Mouse (Mus musculus): ENCODE results near the gene BC049715. TPM values are rescaled to one million over a fixed set of nuclear protein-coding genes. Genes with fewer than 3 reads are reported as not detected.
"Not testable (repeated sequence)": the region's sequence is repeated elsewhere in the genome, so short reads cannot be mapped to it uniquely, and the experiment has no call there.

The BC049715 gene
- polyA plus RNA-seq, 1 experiment from 2014 or later: 2.4 TPM

DNA sequence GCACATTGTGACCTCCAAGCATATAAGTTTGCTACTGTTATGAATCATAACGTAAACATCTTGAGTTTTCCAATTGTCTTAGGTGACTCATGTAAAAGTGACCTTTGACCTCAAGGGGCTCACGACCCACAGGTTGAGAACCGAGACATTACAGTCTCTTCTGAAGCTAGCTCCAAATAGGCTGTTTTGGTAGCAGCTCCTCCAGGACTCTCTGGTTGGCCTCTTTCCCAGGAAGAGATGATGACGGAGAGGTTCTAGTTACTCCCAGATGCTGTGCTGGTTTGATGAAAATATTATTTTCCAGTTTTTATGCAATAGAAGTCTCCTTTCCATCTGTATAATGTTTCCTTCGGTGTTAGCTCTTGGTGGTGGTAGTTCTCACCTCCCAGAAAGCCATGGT lies 41.5 kb downstream of the BC049715 start:
- 69% methylated on average over 5 of the region's 5 CpGs for WGBS (ENCODE audit: insufficient replicate concordance)
- no peak overlapping the region for H3K4me3 ChIP-seq (replicated peaks)
- H3K9ac ChIP-seq: no peak overlapping the region

DNA sequence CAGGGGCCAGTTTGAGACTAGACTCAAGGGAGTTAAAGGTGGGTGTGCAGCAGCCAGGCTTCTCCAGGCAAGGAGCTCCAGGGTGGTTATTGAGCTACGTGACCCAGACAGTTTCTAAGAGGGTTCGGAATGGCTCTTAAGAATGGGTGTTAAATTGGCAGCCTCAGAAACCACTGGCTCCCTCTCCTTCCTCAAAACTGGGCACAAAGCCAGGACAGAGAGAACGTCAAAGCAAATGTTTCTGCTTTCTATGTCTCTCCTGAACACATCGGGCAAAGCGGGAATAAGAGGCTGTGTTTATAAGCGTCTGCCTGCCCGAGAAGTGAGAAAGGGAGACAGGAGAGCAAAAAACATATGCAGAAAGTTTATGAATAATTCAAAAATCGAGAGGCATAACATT lies 47.2 kb downstream of the BC049715 start:
- ATAC-seq (ENCODE audit: low read depth): no peak
- DNase-seq: no peak
- no peak overlapping the region for H3K4me3 ChIP-seq (replicated peaks)
- 61% methylated on average over 8 of the region's 8 CpGs for WGBS (ENCODE audit: insufficient replicate concordance)
- H3K4me2 ChIP-seq: no peak overlapping the region
- H3K9ac ChIP-seq: no peak overlapping the region
- no peaks in the 10 kb centered on the region for H3K4me1 ChIP-seq (replicated peaks)
- no peaks in the 10 kb centered on the region for H3K27me3 ChIP-seq
- no peaks in the 10 kb centered on the region for H3K9me3 ChIP-seq (replicated peaks)
- no peak overlapping the region for H3K27ac ChIP-seq
- no peaks in the 10 kb centered on the region for H3K36me3 ChIP-seq

More for the DNA sequence above, 41.5 kb downstream of the BC049715 start:
- ATAC-seq (ENCODE audit: low read depth) (no peak), DNase-seq (no peak)
- no peak overlapping the region for H3K27ac ChIP-seq
- H3K9me3 ChIP-seq (replicated peaks): no peaks in the 10 kb centered on the region
- H3K4me1 ChIP-seq (replicated peaks): peaks cover 16% of the 10 kb centered on the region
- no peaks in the 10 kb centered on the region for H3K36me3 ChIP-seq
- H3K4me2 ChIP-seq: no peak overlapping the region
- H3K27me3 ChIP-seq: no peaks in the 10 kb centered on the region

DNA sequence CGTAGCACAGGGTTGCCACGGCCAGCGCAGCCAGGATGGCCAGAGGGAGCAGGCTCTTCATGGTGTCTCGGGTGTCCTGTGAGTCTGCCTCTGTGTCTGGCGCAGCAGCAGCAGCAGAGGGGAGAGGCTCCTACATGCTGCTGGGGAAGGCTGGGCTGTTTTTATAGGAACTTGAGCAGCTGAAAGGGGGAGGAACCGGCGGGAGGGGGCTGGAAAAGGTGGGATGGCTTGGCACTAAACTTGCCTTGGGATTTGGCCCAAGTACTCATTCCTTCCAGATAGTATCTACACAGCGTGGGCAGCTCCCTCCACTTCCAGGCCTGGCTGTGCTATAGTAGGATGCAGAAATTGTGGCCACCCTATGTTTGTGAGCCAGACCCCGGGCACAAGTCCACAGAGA lies 48.2 kb downstream of the BC049715 start, which contains the start of gene Mgp:
Mgp (minus strand) TSS at position 154 of the 400 bp plus-strand sequence.
- no peak within 1 kb of the TSS for H3K4me3 ChIP-seq (replicated peaks)
- no peaks in the 10 kb centered on the region for H3K27me3 ChIP-seq
- WGBS (ENCODE audit: insufficient replicate concordance): 52% methylated on average over 9 of the region's 9 CpGs
- ATAC-seq (ENCODE audit: low read depth): no peak
- no peaks in the 10 kb centered on the region for H3K36me3 ChIP-seq
- H3K9ac ChIP-seq: no peak within 1 kb of the TSS
- no peak for DNase-seq
- no peak within 1 kb of the TSS for H3K27ac ChIP-seq
- H3K4me2 ChIP-seq: no peak within 1 kb of the TSS
- no peaks in the 10 kb centered on the region for H3K4me1 ChIP-seq (replicated peaks)
- H3K9me3 ChIP-seq (replicated peaks): no peaks in the 10 kb centered on the region

DNA sequence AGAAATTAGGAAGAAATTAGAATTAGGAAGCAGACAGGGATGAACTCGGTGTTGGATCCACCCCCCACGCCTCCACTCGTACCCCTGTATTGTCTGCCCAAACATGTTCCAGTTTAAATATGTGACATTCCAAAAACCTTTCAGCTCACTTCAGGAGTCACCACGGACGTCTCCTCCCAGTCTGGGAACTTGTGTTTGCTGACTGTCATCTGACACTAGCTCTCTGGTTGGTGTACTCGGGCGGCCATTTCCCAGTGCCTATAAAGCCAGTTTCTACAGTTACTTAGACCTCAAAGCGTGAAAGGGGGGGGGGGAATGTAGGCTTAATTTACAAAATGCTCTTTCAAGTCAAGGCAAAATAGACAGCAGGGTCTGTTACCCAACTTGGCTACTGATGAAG lies 54.3 kb downstream of the BC049715 start:
- Histone ChIP-seq H3K4me2 (no peak overlapping the region), H3K4me3 (replicated peaks) (no peak overlapping the region), H3K4me1 (replicated peaks) (no peaks in the 10 kb centered on the region), H3K36me3 (no peaks in the 10 kb centered on the region), H3K27ac (no peak overlapping the region), H3K27me3 (no peaks in the 10 kb centered on the region), H3K9me3 (replicated peaks) (no peaks in the 10 kb centered on the region), H3K9ac (no peak overlapping the region)
- no peak for ATAC-seq (ENCODE audit: low read depth)
- DNase-seq: no peak
- WGBS (ENCODE audit: insufficient replicate concordance): 60% methylated on average over 8 of the region's 8 CpGs

DNA sequence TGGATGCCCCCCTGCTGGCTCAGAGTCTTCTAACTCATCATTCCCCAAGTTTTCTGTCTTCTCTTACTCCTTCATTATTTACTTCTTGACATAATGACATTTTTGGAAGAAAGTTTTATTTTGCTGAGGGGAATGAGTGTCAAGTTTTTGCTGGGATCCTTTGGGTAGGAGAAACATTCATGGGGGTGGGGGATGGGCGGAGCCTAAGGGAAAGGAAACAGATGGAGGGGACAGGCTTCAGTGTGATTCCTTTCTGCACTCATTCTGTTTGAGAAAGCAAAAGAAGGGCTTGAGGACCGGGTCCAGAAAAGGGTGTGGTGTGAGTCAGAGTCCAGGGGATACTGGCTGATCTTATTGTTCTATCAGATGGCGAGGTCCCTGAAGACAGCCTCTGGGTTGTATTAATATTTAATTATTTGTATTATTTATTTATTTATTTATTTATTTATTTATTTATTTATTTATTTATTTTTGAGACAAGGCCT lies 56.0 kb downstream of the BC049715 start:
- Histone ChIP-seq H3K4me2 (no peak overlapping the region), H3K9me3 (replicated peaks) (no peaks in the 10 kb centered on the region), H3K27me3 (no peaks in the 10 kb centered on the region), H3K9ac (no peak overlapping the region), H3K36me3 (no peaks in the 10 kb centered on the region), H3K4me1 (replicated peaks) (no peaks in the 10 kb centered on the region), H3K4me3 (replicated peaks) (no peak overlapping the region), H3K27ac (no peak overlapping the region)
- WGBS (ENCODE audit: insufficient replicate concordance): 54% methylated on average over 3 of the region's 3 CpGs
- ATAC-seq (ENCODE audit: low read depth) (no peak), DNase-seq (no peak)

DNA sequence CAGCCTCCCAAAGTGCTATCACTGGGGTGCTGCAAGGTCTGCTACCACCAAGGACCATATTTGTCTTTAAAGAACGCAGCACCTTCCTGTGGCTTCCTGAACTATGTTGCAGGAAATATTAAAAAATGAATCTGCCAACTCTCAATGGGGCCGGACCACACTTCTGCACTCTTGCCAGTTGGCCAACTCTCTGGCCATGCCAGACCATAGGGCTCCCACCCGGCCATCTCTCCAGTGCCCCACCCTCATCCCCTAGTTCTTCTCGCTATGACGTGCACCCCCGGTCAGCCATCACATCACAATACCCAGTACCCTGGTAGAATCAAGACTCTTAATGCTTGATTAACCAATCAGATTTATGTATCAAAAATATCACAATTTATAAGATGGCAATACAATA lies 56.5 kb downstream of the BC049715 start:
- Histone ChIP-seq H3K27me3 (no peaks in the 10 kb centered on the region), H3K27ac (no peak overlapping the region), H3K4me2 (no peak overlapping the region), H3K4me3 (replicated peaks) (no peak overlapping the region), H3K9ac (no peak overlapping the region), H3K4me1 (replicated peaks) (no peaks in the 10 kb centered on the region), H3K36me3 (no peaks in the 10 kb centered on the region), H3K9me3 (replicated peaks) (no peaks in the 10 kb centered on the region)
- no peak for ATAC-seq (ENCODE audit: low read depth)
- DNase-seq: no peak
- WGBS (ENCODE audit: insufficient replicate concordance): 79% methylated on average over 6 of the region's 6 CpGs

DNA sequence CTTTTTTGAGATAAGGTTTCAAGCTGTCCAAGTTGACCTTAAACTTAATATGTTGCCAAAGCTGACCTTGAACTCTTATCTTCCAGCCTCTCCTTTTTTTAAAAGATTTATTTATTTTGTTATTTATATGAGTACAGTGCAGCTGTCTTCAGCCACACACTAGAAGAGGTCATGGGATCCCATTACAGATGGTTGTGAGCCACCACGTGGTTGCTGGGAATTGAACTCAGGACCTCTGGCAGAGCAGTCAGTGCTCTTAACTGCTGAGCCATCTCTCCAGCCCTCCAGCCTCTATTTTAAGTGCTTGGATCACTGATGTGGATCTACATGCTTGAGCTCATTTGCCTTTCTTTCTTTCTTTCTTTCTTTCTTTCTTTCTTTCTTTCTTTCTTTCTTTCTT lies 57.3 kb downstream of the BC049715 start:
- not testable (repeated sequence) for H3K4me3 ChIP-seq (replicated peaks); ATAC-seq (ENCODE audit: low read depth); H3K27me3 ChIP-seq; H3K27ac ChIP-seq; H3K4me2 ChIP-seq; DNase-seq; H3K4me1 ChIP-seq (replicated peaks); H3K9me3 ChIP-seq (replicated peaks); H3K36me3 ChIP-seq; H3K9ac ChIP-seq
- 37% methylated on average over 1 of the region's 1 CpGs for WGBS (ENCODE audit: insufficient replicate concordance)

DNA sequence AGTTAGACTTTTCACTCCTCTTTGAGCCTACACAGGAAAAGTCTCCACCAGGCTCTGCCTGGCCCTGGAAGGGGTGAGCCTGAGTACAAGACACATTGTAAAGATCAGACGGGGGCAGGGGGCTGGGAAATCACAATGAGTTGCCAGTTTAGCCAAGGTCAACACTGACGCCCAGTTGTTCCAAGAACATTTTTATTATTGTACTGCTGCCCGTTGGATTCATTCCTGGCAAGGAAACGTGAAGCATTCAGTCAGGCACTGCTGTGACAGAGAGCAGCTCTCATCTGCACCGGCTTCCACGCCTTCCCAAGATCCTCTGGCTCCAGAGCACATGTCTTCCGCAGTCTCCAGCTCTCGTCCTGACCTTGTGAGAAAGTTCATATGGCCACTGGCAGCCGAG lies 60.4 kb downstream of the BC049715 start:
- no peak overlapping the region for H3K27ac ChIP-seq
- 65% methylated on average over 9 of the region's 9 CpGs for WGBS (ENCODE audit: insufficient replicate concordance)

DNA sequence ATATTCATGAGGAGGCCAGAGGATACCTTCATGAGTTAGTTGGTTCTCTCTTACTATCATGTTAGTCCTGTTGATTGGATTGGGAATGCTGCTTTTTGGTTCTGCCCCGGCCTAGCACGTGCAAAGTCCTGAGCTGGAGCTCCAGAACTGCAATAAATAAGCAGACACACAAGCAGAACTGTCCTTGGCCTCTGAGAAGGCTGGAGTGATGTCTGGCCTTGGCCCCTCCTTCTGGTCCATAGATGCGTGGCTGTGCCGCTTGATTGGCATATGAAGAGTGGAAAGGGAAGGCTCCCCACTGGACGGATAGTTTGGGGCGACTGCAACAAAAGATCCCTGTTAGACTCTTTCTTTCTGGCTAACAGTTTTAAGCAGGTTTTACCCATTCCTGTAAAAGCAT lies 61.6 kb downstream of the BC049715 start:
- Histone ChIP-seq H3K27ac (no peak overlapping the region), H3K9me3 (replicated peaks) (no peaks in the 10 kb centered on the region), H3K27me3 (no peaks in the 10 kb centered on the region), H3K9ac (no peak overlapping the region), H3K4me2 (no peak overlapping the region), H3K36me3 (no peaks in the 10 kb centered on the region), H3K4me1 (replicated peaks) (peaks cover 8% of the 10 kb centered on the region), H3K4me3 (replicated peaks) (no peak overlapping the region)
- no peak for ATAC-seq (ENCODE audit: low read depth)
- DNase-seq: no peak
- WGBS (ENCODE audit: insufficient replicate concordance): 82% methylated on average over 6 of the region's 6 CpGs

More for the DNA sequence above, 60.4 kb downstream of the BC049715 start:
- Histone ChIP-seq H3K4me1 (replicated peaks) (peaks cover 8% of the 10 kb centered on the region), H3K4me3 (replicated peaks) (no peak overlapping the region), H3K4me2 (no peak overlapping the region), H3K9me3 (replicated peaks) (no peaks in the 10 kb centered on the region), H3K36me3 (no peaks in the 10 kb centered on the region), H3K9ac (no peak overlapping the region), H3K27me3 (no peaks in the 10 kb centered on the region)
- ATAC-seq (ENCODE audit: low read depth): no peak
- DNase-seq: no peak

DNA sequence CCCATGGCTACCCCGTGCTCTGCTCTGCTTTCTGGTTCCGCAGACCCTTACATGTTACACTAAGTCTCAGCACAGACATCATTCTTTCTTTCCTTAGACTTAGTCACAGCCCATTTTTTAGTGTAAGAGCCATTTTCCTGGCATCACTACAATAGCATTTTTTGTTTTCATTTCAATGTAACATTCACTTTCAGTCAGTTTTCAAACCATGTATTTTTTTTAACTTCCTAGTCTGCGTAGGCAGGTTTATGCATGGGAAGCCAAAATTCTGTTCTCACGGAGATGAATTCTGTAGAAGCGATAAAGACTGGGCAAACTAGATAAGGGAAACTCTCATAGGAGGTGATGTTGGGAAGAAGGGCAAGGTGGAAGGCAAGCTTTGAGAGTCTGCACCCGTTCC lies 62.1 kb downstream of the BC049715 start:
- Histone ChIP-seq H3K27ac (no peak overlapping the region), H3K9me3 (replicated peaks) (no peaks in the 10 kb centered on the region), H3K4me3 (replicated peaks) (no peak overlapping the region), H3K27me3 (no peaks in the 10 kb centered on the region), H3K36me3 (no peaks in the 10 kb centered on the region), H3K4me1 (replicated peaks) (peaks cover 8% of the 10 kb centered on the region), H3K4me2 (no peak overlapping the region), H3K9ac (no peak overlapping the region)
- 73% methylated on average over 6 of the region's 6 CpGs for WGBS (ENCODE audit: insufficient replicate concordance)
- ATAC-seq (ENCODE audit: low read depth) (no peak), DNase-seq (no peak)

Measured in liver, embryonic 13.5 days (tissue).